Mouse (Mus musculus) liver, postnatal 0 days (tissue): ENCODE measurements at regions not wholly inside any gene's neighbourhood (a gene's known extent, or its start where the extent isn't known, plus 50 kb on each side); places are given as distances from the start of the nearest gene placed in this dataset.

Experiments used
- CTCF ChIP-seq: sonication (generic); IDR thresholded peaks from 2 replicates; pipeline ENCODE4 v1.5.1; 2016; ENCODE audit warnings: antibody characterized with exemption, low read depth
- EP300 ChIP-seq: IDR thresholded peaks from 2 replicates; pipeline ENCODE4 v1.6.1; 2016; ENCODE audit warnings: antibody characterized with exemption, low read depth, mild to moderate bottlenecking

- no peak for TF ChIP-seq CTCF
- TF ChIP-seq EP300, result no peak
Measured at GRCm38 (mm10) chr9:61168931-61169330, 203.2 kb upstream of the Tle3 start.
